Mouse (Mus musculus) C2C12 (cell line): ENCODE data around the gene Thap3.

Experiments used
- CTCF ChIP-seq: IDR thresholded peaks from one replicate; pipeline ENCODE4 v1.5.1; 2011; ENCODE audit not compliant: control insufficient read depth, insufficient read depth, insufficient read length
- MYOG ChIP-seq: IDR thresholded peaks from one replicate; pipeline ENCODE4 v1.6.1; 2011; ENCODE audit not compliant: control insufficient read depth, insufficient read length; ENCODE audit errors: extremely low read depth
- USF1 ChIP-seq: IDR thresholded peaks from one replicate; pipeline ENCODE4 v1.6.1; 2011; ENCODE audit warnings: low read depth, mild to moderate bottlenecking, control low read depth, moderate library complexity

- no peak for TF ChIP-seq CTCF
- TF ChIP-seq USF1 = no peak
- TF ChIP-seq MYOG = no peak
Observed at GRCm38 (mm10) chr4:152009076-152010051, 20.6 kb upstream of the Thap3 start.
